Mouse (Mus musculus): ENCODE data around the gene Calm1. TPM values are rescaled to one million over a fixed set of nuclear protein-coding genes. Genes with fewer than 3 reads are reported as not detected.

The Calm1 gene
- total and polyA plus RNA-seq, 3 experiments: 524 to 3,339 (median 602) TPM

DNA sequence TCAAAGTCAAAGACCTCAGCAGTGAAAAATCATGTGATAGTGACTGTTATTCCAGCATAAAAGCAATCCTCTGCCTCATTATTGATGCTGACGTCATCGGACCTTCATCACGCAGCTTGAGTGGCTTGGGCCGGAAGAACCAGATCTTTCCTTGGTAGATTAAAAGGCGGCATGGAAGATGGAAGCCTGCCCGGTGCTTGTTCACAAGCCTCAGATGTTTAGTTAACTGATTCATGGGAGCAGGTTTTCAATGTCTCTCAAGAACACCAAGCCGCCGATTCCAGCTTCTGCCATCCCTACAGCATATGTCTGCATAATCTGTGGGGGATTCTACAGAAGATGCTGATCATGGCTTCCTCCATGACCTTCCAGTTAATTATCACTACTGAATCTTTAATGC lies 32.3 kb upstream of the Calm1 start:
- H3K9ac ChIP-seq (ENCODE audit: control insufficient read depth, low read depth, low read length, poor library complexity, severe bottlenecking): no peak overlapping the region
- H3K9me3 ChIP-seq (replicated peaks; ENCODE audit: insufficient read depth, low read length): no peaks in the 10 kb centered on the region
- H3K4me3 ChIP-seq (ENCODE audit: control insufficient read depth in 1 of 2, insufficient read depth in 1 of 2, low read depth in 2 of 2, low read length in 2 of 2): no peak overlapping the region
- H3K4me1 ChIP-seq (ENCODE audit: control insufficient read depth in 1 of 2, insufficient read depth in 2 of 2, low read length in 2 of 2): peaks cover 0 to 8% of the 10 kb centered on the region in 2 experiments; a peak in 2 of 4 replicates
- H3K36me3 ChIP-seq (ENCODE audit: control insufficient read depth in 1 of 2, insufficient read depth in 2 of 2, low read length in 2 of 2): peaks cover 0 to 2% of the 10 kb centered on the region in 2 experiments; a peak in 2 of 4 replicates
- H3K27me3 ChIP-seq (ENCODE audit: control insufficient read depth in 1 of 2, insufficient read depth in 2 of 2, low read length in 2 of 2): no peaks in the 10 kb centered on the region
- H3K79me2 ChIP-seq (ENCODE audit: control insufficient read depth, insufficient read depth, low read length, poor library complexity): no peaks in the 10 kb centered on the region
- no peak for DNase-seq (ENCODE audit: low read depth, low spot score)
- H3K27ac ChIP-seq (ENCODE audit: control insufficient read depth, low read depth, low read length): no peak overlapping the region
- TF ChIP-seq MYB (IDR thresholded peaks at IDR 0.05; ENCODE audit: low read depth, low read length): no peak

DNA sequence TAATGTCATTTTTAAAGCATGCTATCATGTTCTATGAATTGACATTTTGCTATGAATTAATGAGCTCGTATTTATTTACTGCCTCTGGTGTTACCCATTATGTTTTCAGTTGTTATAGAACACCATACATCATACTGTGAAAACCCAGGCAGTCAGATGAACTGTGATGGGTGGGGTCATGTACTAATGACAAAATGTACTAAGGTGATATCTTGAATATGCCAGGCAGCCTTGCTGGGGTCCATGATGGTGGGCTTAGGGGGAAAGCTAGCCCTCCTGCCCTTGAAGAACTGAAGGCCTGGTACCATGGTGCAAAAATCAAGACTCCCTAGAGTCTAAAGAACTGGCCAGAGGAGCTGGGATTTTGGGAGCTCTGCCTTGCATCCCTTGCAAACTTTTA lies 31.7 kb upstream of the Calm1 start:
- Histone ChIP-seq H3K36me3 (ENCODE audit: control insufficient read depth in 1 of 2, insufficient read depth in 2 of 2, low read length in 2 of 2) (peaks cover 0 to 2% of the 10 kb centered on the region in 2 experiments; a peak in 2 of 4 replicates), H3K27me3 (ENCODE audit: control insufficient read depth in 1 of 2, insufficient read depth in 2 of 2, low read length in 2 of 2) (no peaks in the 10 kb centered on the region), H3K9me3 (replicated peaks; ENCODE audit: insufficient read depth, low read length) (no peaks in the 10 kb centered on the region), H3K27ac (ENCODE audit: control insufficient read depth, low read depth, low read length) (no peak overlapping the region), H3K79me2 (ENCODE audit: control insufficient read depth, insufficient read depth, low read length, poor library complexity) (no peaks in the 10 kb centered on the region), H3K4me3 (ENCODE audit: control insufficient read depth in 1 of 2, insufficient read depth in 1 of 2, low read depth in 2 of 2, low read length in 2 of 2) (no peak overlapping the region), H3K4me1 (ENCODE audit: control insufficient read depth in 1 of 2, insufficient read depth in 2 of 2, low read length in 2 of 2) (peaks cover 0 to 8% of the 10 kb centered on the region in 2 experiments; a peak in 2 of 4 replicates), H3K9ac (ENCODE audit: control insufficient read depth, low read depth, low read length, poor library complexity, severe bottlenecking) (no peak overlapping the region)
- no peak for TF ChIP-seq MXI1 (IDR thresholded peaks at IDR 0.05; ENCODE audit: low read depth, low read length)
- no peak for TF ChIP-seq ZNF384 (IDR thresholded peaks at IDR 0.05; ENCODE audit: low read depth, low read length)
- no peak for TF ChIP-seq POLR2AphosphoS2 (IDR thresholded peaks at IDR 0.05; ENCODE audit: low read length)
- no peak for TF ChIP-seq NRF1 (IDR thresholded peaks at IDR 0.05; ENCODE audit: insufficient read depth, low read depth, low read length, poor library complexity, severe bottlenecking)
- TF ChIP-seq GATA1 (IDR thresholded peaks at IDR 0.05; ENCODE audit: low read depth, low read length): no peak
- TF ChIP-seq CHD1 (IDR thresholded peaks at IDR 0.05; ENCODE audit: low read depth, low read length): no peak
- no peak for TF ChIP-seq POLR2A (IDR thresholded peaks at IDR 0.05; ENCODE audit: control insufficient read depth in 1 of 2, insufficient read depth in 1 of 2, low read depth in 1 of 2, low read length in 2 of 2, poor library complexity in 1 of 2)
- no peak for TF ChIP-seq MAZ (IDR thresholded peaks at IDR 0.05; ENCODE audit: low read depth, low read length)
- TF ChIP-seq TCF12 (IDR thresholded peaks at IDR 0.05; ENCODE audit: low read depth, low read length): no peak
- no peak for TF ChIP-seq E2F4 (IDR thresholded peaks at IDR 0.05; ENCODE audit: borderline replicate concordance, low read depth, low read length)
- no peak for TF ChIP-seq TAL1 (IDR thresholded peaks at IDR 0.05; ENCODE audit: low read length)
- TF ChIP-seq CHD2 (IDR thresholded peaks at IDR 0.05; ENCODE audit: low read length): no peak
- no peak for TF ChIP-seq MYC (IDR thresholded peaks at IDR 0.05; ENCODE audit: low read depth, low read length)
- no peak for TF ChIP-seq ZMIZ1 (IDR thresholded peaks at IDR 0.05; ENCODE audit: low read depth, low read length)
- no peak for TF ChIP-seq USF2 (IDR thresholded peaks at IDR 0.05; ENCODE audit: borderline replicate concordance in 1 of 2, insufficient read depth in 1 of 2, low read depth in 1 of 2, low read length in 2 of 2)
- TF ChIP-seq MAFK (IDR thresholded peaks at IDR 0.05; ENCODE audit: borderline replicate concordance, low read depth, low read length): no peak
- no peak for TF ChIP-seq HCFC1 (IDR thresholded peaks at IDR 0.05; ENCODE audit: low read depth, low read length)
- TF ChIP-seq SMC3 (IDR thresholded peaks at IDR 0.05; ENCODE audit: low read depth, low read length): no peak
- TF ChIP-seq ZC3H11A (IDR thresholded peaks at IDR 0.05; ENCODE audit: low read depth, low read length): no peak
- DNase-seq (ENCODE audit: low read depth, low spot score): no peak

Data from MEL (cell line).